Mouse (Mus musculus) forebrain, embryonic 13.5 days (tissue): ENCODE results near the gene Vmn1r54. TPM values are rescaled to one million over a fixed set of nuclear protein-coding genes. Genes with fewer than 3 reads are reported as not detected.

Source experiments
- ATAC-seq: fragments of 200-750 bp; cut with Nextera tagmentation; 2 replicates; pipeline ENCODE4 v1.8.0; 2017
- H3K27ac ChIP-seq: fragments of 300-500 bp; sonication (generic); 2 replicates; pipeline ENCODE4 v1.5.1; 2015; ENCODE audit warnings: inconsistent platforms, mild to moderate bottlenecking, moderate library complexity
- H3K27me3 ChIP-seq: fragments of 300-500 bp; sonication (generic); 2 replicates; pipeline ENCODE4 v1.6.1; 2015; ENCODE audit warnings: mild to moderate bottlenecking, inconsistent platforms
- H3K36me3 ChIP-seq: fragments of 300-500 bp; sonication (generic); 2 replicates; pipeline ENCODE4 v1.6.1; 2015; ENCODE audit warnings: mild to moderate bottlenecking, inconsistent platforms; ENCODE audit not compliant: poor library complexity, severe bottlenecking
- H3K4me1 ChIP-seq: fragments of 300-500 bp; sonication (generic); 2 replicates; pipeline ENCODE4 v1.6.1; 2015; ENCODE audit warnings: inconsistent platforms
- H3K4me2 ChIP-seq: fragments of 300-500 bp; sonication (generic); 2 replicates; pipeline ENCODE4 v1.6.1; 2015; ENCODE audit warnings: inconsistent platforms, mild to moderate bottlenecking, moderate library complexity
- H3K4me3 ChIP-seq: fragments of 300-500 bp; sonication (generic); 2 replicates; pipeline ENCODE4 v1.5.1; 2015; ENCODE audit warnings: mild to moderate bottlenecking, inconsistent platforms
- H3K9ac ChIP-seq: fragments of 300-500 bp; sonication (generic); 2 replicates; pipeline ENCODE4 v1.6.1; 2015; ENCODE audit warnings: mild to moderate bottlenecking, inconsistent platforms
- H3K9me3 ChIP-seq: fragments of 300-500 bp; sonication (generic); replicated peaks from 2 replicates; pipeline ENCODE4 v1.6.1; 2016; ENCODE audit warnings: inconsistent platforms
- WGBS: fragments of 180-500 bp; shearing (Covaris S2); methylation state at CpG from one replicate; pipeline ENCODE4 v1.1.7; 2015; 5-methylcytosine and 5-hydroxymethylcytosine counted together
- polyA plus RNA-seq: library from polyadenylated mRNA; unstranded; fragments of >200 nt; fragmentation: Nextera tagmentation; extraction: Ambion mirVana; gene quantifications from 2 replicates; pipeline ENCODE4 v1.2.1, GENCODE M21; 2015

The Vmn1r54 gene
- polyA plus RNA-seq, 1 experiment from 2014 or later = not detected

DNA sequence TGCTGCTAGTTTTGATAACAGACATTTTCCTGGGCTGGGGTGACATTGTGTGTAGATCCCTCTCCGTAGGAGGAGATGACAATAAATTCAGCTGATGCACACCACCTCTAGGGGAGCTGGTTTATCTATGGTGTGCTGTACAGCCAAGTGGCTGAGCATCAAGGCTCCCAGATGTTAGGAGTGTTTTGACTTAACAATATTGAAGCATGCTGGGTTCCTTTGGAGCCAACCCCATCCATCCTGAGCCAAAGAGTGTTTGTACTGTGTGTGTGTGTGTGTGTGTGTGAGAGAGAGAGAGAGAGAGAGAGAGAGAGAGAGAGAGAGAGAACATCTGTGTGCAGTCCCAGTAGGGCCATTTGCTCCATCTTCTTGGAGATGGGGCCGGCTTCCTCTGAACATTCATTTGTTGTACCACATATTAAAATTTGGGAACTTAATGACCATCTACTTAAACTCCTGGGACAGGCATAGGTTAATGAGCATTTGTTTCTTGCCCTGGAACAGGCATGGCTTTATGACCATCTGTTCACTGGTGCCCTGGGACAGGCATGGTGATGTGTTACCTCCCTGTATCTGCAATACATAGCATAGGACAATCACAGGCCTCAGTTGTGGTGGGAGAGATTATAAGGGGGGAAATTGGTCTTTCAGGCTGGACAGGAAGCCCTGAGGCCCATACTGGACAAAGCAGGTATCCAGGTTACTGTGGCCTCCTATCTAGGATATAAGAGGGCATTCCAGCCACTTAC, 71.6 kb downstream of the Vmn1r54 start:
- H3K27me3 ChIP-seq = no peaks in the 10 kb centered on the region
- ATAC-seq = no peak
- no peak overlapping the region for H3K27ac ChIP-seq
- no peaks in the 10 kb centered on the region for H3K4me1 ChIP-seq
- no peak overlapping the region for H3K9ac ChIP-seq
- no peaks in the 10 kb centered on the region for H3K9me3 ChIP-seq
- WGBS = 83% methylated on average over 2 of the region's 2 CpGs
- H3K4me2 ChIP-seq = no peak overlapping the region
- H3K4me3 ChIP-seq = no peak overlapping the region
- no peaks in the 10 kb centered on the region for H3K36me3 ChIP-seq

DNA sequence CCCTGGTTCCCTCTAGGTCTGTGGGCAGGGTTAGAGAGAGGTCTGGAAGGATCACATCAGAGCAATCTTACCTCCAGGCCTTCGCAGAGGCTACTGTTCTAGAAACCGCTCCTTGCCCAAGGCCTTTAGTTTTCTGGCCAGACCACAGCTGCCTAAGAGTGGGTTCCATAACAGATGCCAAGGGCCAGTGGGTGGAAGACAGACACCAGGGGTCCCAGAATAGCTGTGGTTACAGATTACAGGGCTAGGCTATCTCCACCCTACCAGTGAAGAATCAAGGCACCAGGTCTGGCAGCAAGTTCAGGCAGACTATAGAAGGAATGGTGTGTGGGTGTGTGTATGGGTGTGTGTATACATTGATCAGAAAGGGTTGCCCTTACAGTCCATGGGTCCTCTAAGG, 72.9 kb downstream of the Vmn1r54 start:
- Histone ChIP-seq H3K9me3 (no peaks in the 10 kb centered on the region), H3K27me3 (no peaks in the 10 kb centered on the region), H3K4me3 (no peak overlapping the region), H3K4me2 (no peak overlapping the region), H3K27ac (no peak overlapping the region), H3K4me1 (no peaks in the 10 kb centered on the region), H3K9ac (no peak overlapping the region), H3K36me3 (no peaks in the 10 kb centered on the region)
- 89% methylated on average over 2 of the region's 2 CpGs for WGBS
- no peak for ATAC-seq

DNA sequence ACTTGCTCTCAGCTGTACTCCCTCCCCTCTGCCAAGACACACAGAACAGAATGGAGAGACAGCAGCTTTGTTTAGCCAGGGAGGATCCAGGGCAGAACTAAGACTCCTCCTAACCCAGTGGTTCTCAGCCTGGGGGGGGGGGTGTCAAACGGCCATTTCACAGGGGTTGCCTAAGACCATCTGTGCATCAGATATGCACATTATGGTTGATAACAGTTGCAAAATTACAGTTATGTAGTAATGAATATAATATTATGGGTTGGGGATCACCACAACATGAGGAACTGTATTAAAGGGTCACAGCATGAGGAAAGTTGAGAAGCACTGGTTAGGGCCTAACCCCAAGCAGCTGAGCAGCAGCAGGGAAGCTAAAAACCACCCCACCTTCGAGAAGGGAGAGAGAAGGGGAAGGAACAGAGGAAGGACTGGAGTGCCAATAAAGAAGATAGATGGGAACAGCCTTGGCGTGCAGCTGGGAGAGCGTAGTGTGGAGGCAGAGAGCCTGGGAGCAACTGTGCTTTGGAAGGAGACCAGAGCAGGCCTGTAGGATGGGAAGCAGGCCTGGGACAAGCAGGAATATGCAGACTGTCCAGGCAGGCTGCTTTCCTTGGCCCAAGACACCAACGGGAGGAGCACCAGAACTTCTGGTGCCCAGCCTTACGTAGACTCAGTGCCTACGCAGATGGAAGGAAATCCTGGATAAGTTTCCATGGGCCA, 73.5 kb downstream of the Vmn1r54 start:
- WGBS = 78% methylated on average over 7 of the region's 7 CpGs
- H3K9ac ChIP-seq = no peak overlapping the region
- no peak overlapping the region for H3K27ac ChIP-seq
- no peak overlapping the region for H3K4me2 ChIP-seq
- H3K4me3 ChIP-seq = no peak overlapping the region
- no peaks in the 10 kb centered on the region for H3K9me3 ChIP-seq
- H3K4me1 ChIP-seq = 0 out of 2 replicates have a peak, but pooled peaks cover under 1% of the 10 kb centered on the region
- ATAC-seq = no peak
- H3K36me3 ChIP-seq = no peaks in the 10 kb centered on the region
- no peaks in the 10 kb centered on the region for H3K27me3 ChIP-seq

DNA sequence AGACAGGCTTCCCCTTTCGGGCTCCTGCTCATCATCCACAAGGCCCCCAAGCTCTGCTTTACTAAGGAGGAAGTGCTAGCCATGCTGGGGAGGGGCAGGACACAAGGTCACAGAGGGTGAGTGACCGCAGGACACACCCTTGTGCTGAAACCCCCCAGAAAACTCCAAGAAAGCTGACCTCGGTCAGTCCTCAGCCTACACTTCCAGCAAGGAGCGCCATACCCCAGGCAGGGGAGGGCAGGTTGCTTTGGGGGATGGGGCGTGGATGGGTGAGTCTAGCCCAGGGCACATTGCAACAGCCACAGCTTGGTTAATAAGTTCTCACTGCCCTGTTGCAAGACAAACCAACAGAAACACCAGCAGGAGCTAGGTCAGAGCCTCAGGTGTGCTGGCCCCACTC, 74.3 kb downstream of the Vmn1r54 start:
- Histone ChIP-seq H3K36me3 (no peaks in the 10 kb centered on the region), H3K27me3 (0 out of 2 replicates have a peak, but pooled peaks cover 2% of the 10 kb centered on the region), H3K27ac (no peak overlapping the region), H3K9ac (no peak overlapping the region), H3K9me3 (no peaks in the 10 kb centered on the region), H3K4me2 (no peak overlapping the region), H3K4me3 (no peak overlapping the region), H3K4me1 (peaks cover 7% of the 10 kb centered on the region; the same call in 1 of the 2 replicates)
- no peak for ATAC-seq
- 82% methylated on average over 5 of the region's 5 CpGs for WGBS

Other genes with a start within 250 kb of the Vmn1r54 start
- not detected in 2 replicates for gene Vmn1r47, start 230.2 kb upstream of the Vmn1r54 start, polyA plus RNA-seq
- not detected in 2 replicates for gene Vmn1r48, start 209.5 kb upstream of the Vmn1r54 start, polyA plus RNA-seq
- gene Vmn1r49, start 167.8 kb upstream of the Vmn1r54 start, polyA plus RNA-seq = not detected in 2 replicates
- gene Vmn1r50, start 144.9 kb upstream of the Vmn1r54 start, polyA plus RNA-seq = not detected in 2 replicates
- gene Vmn1r51, start 123.7 kb upstream of the Vmn1r54 start, polyA plus RNA-seq = not detected in 2 replicates
- gene Vmn1r52, start 71.5 kb upstream of the Vmn1r54 start, polyA plus RNA-seq = not detected in 2 replicates
- gene V1ra8, start 43.5 kb upstream of the Vmn1r54 start, polyA plus RNA-seq = not detected in 2 replicates
- gene Vmn1r53, start 21.9 kb upstream of the Vmn1r54 start, polyA plus RNA-seq = not detected in 2 replicates
- gene BC048671, start 54.9 kb downstream of the Vmn1r54 start, polyA plus RNA-seq = not detected in 2 replicates
- 0.18 TPM in 1 of 2 replicates, not detected in the other for gene Chst13, start 78.9 kb downstream of the Vmn1r54 start, polyA plus RNA-seq
- gene Uroc1, start 87.0 kb downstream of the Vmn1r54 start, polyA plus RNA-seq = not detected in 2 replicates
- gene Zxdc, start 123.2 kb downstream of the Vmn1r54 start, polyA plus RNA-seq = 9.1 and 10.3 TPM in 2 replicates
- gene Cfap100, start 182.5 kb downstream of the Vmn1r54 start, polyA plus RNA-seq = 3.1 TPM in 2 replicates
- 6.5 and 7.0 TPM in 2 replicates for gene Klf15, start 216.3 kb downstream of the Vmn1r54 start, polyA plus RNA-seq
- gene Aldh1l1, start 240.1 kb downstream of the Vmn1r54 start, polyA plus RNA-seq = 8.1 and 9.6 TPM in 2 replicates